Mouse (Mus musculus) adrenal gland (tissue): ENCODE results near the gene Jdp2.

Source experiments
- intact Hi-C: fragments of 180-260 bp; cut with DNase I; formaldehyde crosslinking; loops from one replicate; pipeline ENCODE4 v1.15.1; 2025
- long read RNA-seq, 2 experiments: library from polyadenylated mRNA; unstranded; transcript quantifications; one replicate each; pipeline ENCODE4 v2.0.0; 2020; ENCODE audit warnings: borderline replicate concordance in 1 of 2; ENCODE audit not compliant: insufficient replicate concordance in 1 of 2

Gene Jdp2
- long read RNA-seq, experiment 1: 0 reads
- long read RNA-seq, experiment 2: 0 reads

- intact Hi-C loops: loop anchor here (5.0 kb wide), 1 partner anchor 48 kb away; no protein-coding TSS in a partner anchor
Measured at GRCm38 (mm10) chr12:85598611-85599477, at the start of gene Jdp2. Gene Jdp2 (plus strand): TSS chr12:85599027.

GRCm38 (mm10) chr12:85549661-85550060, 49.2 kb upstream of the Jdp2 start:
- intact Hi-C loops: no loop called here

- intact Hi-C loops: no loop called here
Measured at GRCm38 (mm10) chr12:85550435-85550834, 48.4 kb upstream of the Jdp2 start.

- intact Hi-C loops: no loop called here
Measured at GRCm38 (mm10) chr12:85559299-85559698, 39.5 kb upstream of the Jdp2 start.

- intact Hi-C loops: no loop called here
Measured at GRCm38 (mm10) chr12:85565441-85565840, 33.4 kb upstream of the Jdp2 start.

- intact Hi-C loops: no loop called here
Measured at GRCm38 (mm10) chr12:85568298-85568697, 30.5 kb upstream of the Jdp2 start.

- intact Hi-C loops: no loop called here
Measured at GRCm38 (mm10) chr12:85569393-85570157, 29.3 kb upstream of the Jdp2 start.

GRCm38 (mm10) chr12:85570158-85570540, 28.7 kb upstream of the Jdp2 start:
- intact Hi-C loops: no loop called here

GRCm38 (mm10) chr12:85571312-85571711, 27.5 kb upstream of the Jdp2 start:
- intact Hi-C loops: no loop called here

GRCm38 (mm10) chr12:85572047-85572475, 26.8 kb upstream of the Jdp2 start:
- intact Hi-C loops: no loop called here

- intact Hi-C loops: no loop called here
Measured at GRCm38 (mm10) chr12:85574806-85575495, 23.9 kb upstream of the Jdp2 start.

- intact Hi-C loops: no loop called here
Measured at GRCm38 (mm10) chr12:85575496-85575840, 23.4 kb upstream of the Jdp2 start.

GRCm38 (mm10) chr12:85581261-85582066, 17.4 kb upstream of the Jdp2 start:
- intact Hi-C loops: no loop called here

GRCm38 (mm10) chr12:85582067-85582316, 16.8 kb upstream of the Jdp2 start:
- intact Hi-C loops: no loop called here

GRCm38 (mm10) chr12:85585761-85586258, 13.0 kb upstream of the Jdp2 start:
- intact Hi-C loops: no loop called here

GRCm38 (mm10) chr12:85589870-85590382, 8.9 kb upstream of the Jdp2 start:
- intact Hi-C loops: no loop called here

GRCm38 (mm10) chr12:85592943-85593342, 5.9 kb upstream of the Jdp2 start:
- intact Hi-C loops: no loop called here

GRCm38 (mm10) chr12:85594390-85594789, 4.4 kb upstream of the Jdp2 start:
- intact Hi-C loops: no loop called here

GRCm38 (mm10) chr12:85598053-85598452, 774 bp upstream of the Jdp2 start:
- intact Hi-C loops: loop anchor here (5.0 kb wide), 1 partner anchor 49 kb away; no protein-coding TSS in a partner anchor

- intact Hi-C loops: loop anchor here (5.0 kb wide), 2 partner anchors 48 to 67 kb away; no protein-coding TSS in a partner anchor
Measured at GRCm38 (mm10) chr12:85599478-85600152, 788 bp downstream of the Jdp2 start.
